Mouse (Mus musculus) forebrain, embryonic 15.5 days (tissue): ENCODE data around the gene Iqch. TPM values are rescaled to one million over a fixed set of nuclear protein-coding genes. Genes with fewer than 3 reads are reported as not detected.
A peak's percentile ranks its signal among the peaks of the same experiment; 100 is the strongest.
"Not testable (repeated sequence)": the region's sequence is repeated elsewhere in the genome, so short reads cannot be mapped to it uniquely, and the experiment has no call there.

Experiments
- ATAC-seq: fragments of 200-750 bp; cut with Nextera tagmentation; replicated peaks from 2 replicates; pipeline ENCODE4 v1.8.0; 2017; ENCODE audit warnings: mild to moderate bottlenecking, moderate TSS enrichment, moderate library complexity
- H3K27ac ChIP-seq: fragments of 300-500 bp; sonication (generic); replicated peaks from 2 replicates; pipeline ENCODE4 v1.5.1; 2015; ENCODE audit warnings: mild to moderate bottlenecking, inconsistent platforms
- H3K27me3 ChIP-seq: fragments of 300-500 bp; sonication (generic); 2 replicates; pipeline ENCODE4 v1.6.1; 2015; ENCODE audit warnings: inconsistent platforms
- H3K36me3 ChIP-seq: fragments of 300-500 bp; sonication (generic); 2 replicates; pipeline ENCODE4 v1.6.1; 2015; ENCODE audit warnings: mild to moderate bottlenecking, inconsistent platforms
- H3K4me1 ChIP-seq: fragments of 300-500 bp; sonication (generic); 2 replicates; pipeline ENCODE4 v1.6.1; 2015; ENCODE audit warnings: inconsistent platforms
- H3K4me2 ChIP-seq: fragments of 300-500 bp; sonication (generic); replicated peaks from 2 replicates; pipeline ENCODE4 v1.6.1; 2015; ENCODE audit warnings: mild to moderate bottlenecking, inconsistent platforms
- H3K4me3 ChIP-seq: fragments of 300-500 bp; sonication (generic); 2 replicates; pipeline ENCODE4 v1.5.1; 2015; ENCODE audit warnings: mild to moderate bottlenecking, inconsistent platforms
- H3K9ac ChIP-seq: fragments of 300-500 bp; sonication (generic); replicated peaks from 2 replicates; pipeline ENCODE4 v1.6.1; 2015; ENCODE audit warnings: mild to moderate bottlenecking, inconsistent platforms
- H3K9me3 ChIP-seq: fragments of 300-500 bp; sonication (generic); 2 replicates; pipeline ENCODE4 v1.6.1; 2016; ENCODE audit warnings: inconsistent platforms
- WGBS: fragments of 180-500 bp; shearing (Covaris S2); methylation state at CpG from one replicate; pipeline ENCODE4 v1.1.7; 2015; ENCODE audit warnings: mixed read lengths; 5-methylcytosine and 5-hydroxymethylcytosine counted together
- polyA plus RNA-seq: library from polyadenylated mRNA; unstranded; fragments of >200 nt; fragmentation: Nextera tagmentation; extraction: Ambion mirVana; gene quantifications from 2 replicates; pipeline ENCODE4 v1.2.1, GENCODE M21; 2015

The Iqch gene
- polyA plus RNA-seq, 1 experiment from 2014 or later: 0.15 TPM

- no peak overlapping the region for H3K27ac ChIP-seq
- 0 out of 2 replicates have a peak, but pooled peaks cover 10% of the 10 kb centered on the region for H3K27me3 ChIP-seq
- 73% methylated on average over 3 of the region's 3 CpGs for WGBS
- no peaks in the 10 kb centered on the region for H3K9me3 ChIP-seq
- no peak overlapping the region for H3K4me2 ChIP-seq
- no peaks in the 10 kb centered on the region for H3K4me1 ChIP-seq
- H3K9ac ChIP-seq: no peak overlapping the region
- ATAC-seq: no peak
- H3K4me3 ChIP-seq: no peak overlapping the region
- no peaks in the 10 kb centered on the region for H3K36me3 ChIP-seq
These were observed 48.7 kb downstream of the Iqch start for GRCm38 (mm10) chr9:63553628-63554027.

- H3K27ac ChIP-seq, H3K4me2 ChIP-seq, H3K4me3 ChIP-seq, ATAC-seq, H3K36me3 ChIP-seq, H3K4me1 ChIP-seq, H3K9me3 ChIP-seq, H3K27me3 ChIP-seq, H3K9ac ChIP-seq: not testable (repeated sequence)
- 85% methylated on average over 6 of the region's 6 CpGs for WGBS
These were observed 51.6 kb downstream of the Iqch start for GRCm38 (mm10) chr9:63550701-63551100.

GRCm38 (mm10) chr9:63548966-63549365 lies 53.3 kb downstream of the Iqch start:
- Histone ChIP-seq H3K27me3 (0 out of 2 replicates have a peak, but pooled peaks cover 10% of the 10 kb centered on the region), H3K9ac (no peak overlapping the region), H3K4me2 (no peak overlapping the region), H3K4me3 (no peak overlapping the region), H3K27ac (no peak overlapping the region), H3K9me3 (no peaks in the 10 kb centered on the region), H3K4me1 (no peaks in the 10 kb centered on the region), H3K36me3 (no peaks in the 10 kb centered on the region)
- ATAC-seq: no peak
- 93% methylated on average over 5 of the region's 5 CpGs for WGBS

- no peak overlapping the region for H3K27ac ChIP-seq
- H3K36me3 ChIP-seq: no peaks in the 10 kb centered on the region
- H3K4me2 ChIP-seq: no peak overlapping the region
- no peak overlapping the region for H3K9ac ChIP-seq
- H3K4me3 ChIP-seq: no peak overlapping the region
- H3K27me3 ChIP-seq: peaks cover 7% of the 10 kb centered on the region; the same call in 1 of the 2 replicates
- no peaks in the 10 kb centered on the region for H3K9me3 ChIP-seq
- WGBS: 69% methylated on average over 7 of the region's 7 CpGs
- H3K4me1 ChIP-seq: no peaks in the 10 kb centered on the region
- no peak for ATAC-seq
These were observed 60.4 kb downstream of the Iqch start for GRCm38 (mm10) chr9:63541926-63542325.

- Histone ChIP-seq H3K27me3 (peaks cover 7% of the 10 kb centered on the region; the same call in 1 of the 2 replicates), H3K4me1 (no peaks in the 10 kb centered on the region), H3K9me3 (no peaks in the 10 kb centered on the region), H3K36me3 (no peaks in the 10 kb centered on the region), H3K4me3 (no peak overlapping the region), H3K9ac (no peak overlapping the region), H3K4me2 (no peak overlapping the region), H3K27ac (no peak overlapping the region)
- WGBS: 87% methylated on average over 7 of the region's 7 CpGs
- no peak for ATAC-seq
These were observed 61.0 kb downstream of the Iqch start for GRCm38 (mm10) chr9:63541301-63541700.

GRCm38 (mm10) chr9:63537489-63537888 lies 64.8 kb downstream of the Iqch start:
- Histone ChIP-seq H3K9ac (no peak overlapping the region), H3K4me1 (peaks cover 26% of the 10 kb centered on the region), H3K36me3 (no peaks in the 10 kb centered on the region), H3K27ac (no peak overlapping the region), H3K4me3 (no peak overlapping the region), H3K9me3 (no peaks in the 10 kb centered on the region), H3K27me3 (peaks cover 16% of the 10 kb centered on the region; the same call in 1 of the 2 replicates), H3K4me2 (no peak overlapping the region)
- WGBS: 94% methylated on average over 4 of the region's 4 CpGs
- no peak for ATAC-seq

GRCm38 (mm10) chr9:63535042-63535441 lies 67.3 kb downstream of the Iqch start:
- peak; percentile 89 for ATAC-seq
- H3K36me3 ChIP-seq: no peaks in the 10 kb centered on the region
- peaks cover 26% of the 10 kb centered on the region for H3K4me1 ChIP-seq
- H3K27ac ChIP-seq: peak overlapping the region; percentile 63
- peaks cover 24% of the 10 kb centered on the region for H3K27me3 ChIP-seq
- 8% methylated on average over 6 of the region's 6 CpGs for WGBS
- no peak overlapping the region for H3K9ac ChIP-seq
- H3K4me3 ChIP-seq: no peak overlapping the region
- H3K9me3 ChIP-seq: no peaks in the 10 kb centered on the region
- peak overlapping the region; percentile 18; the same call in 1 of the 2 replicates for H3K4me2 ChIP-seq

- H3K4me1 ChIP-seq: peaks cover 26% of the 10 kb centered on the region
- 0 out of 2 replicates have a peak, but pooled peaks have one; percentile 51 for ATAC-seq
- no peak overlapping the region; the same call in 1 of the 2 replicates for H3K4me2 ChIP-seq
- H3K9me3 ChIP-seq: no peaks in the 10 kb centered on the region
- no peak overlapping the region for H3K4me3 ChIP-seq
- H3K9ac ChIP-seq: no peak overlapping the region
- peak overlapping the region; percentile 63 for H3K27ac ChIP-seq
- H3K27me3 ChIP-seq: peaks cover 31% of the 10 kb centered on the region
- 4% methylated on average over 7 of the region's 7 CpGs for WGBS
- no peaks in the 10 kb centered on the region for H3K36me3 ChIP-seq
These were observed 67.9 kb downstream of the Iqch start for GRCm38 (mm10) chr9:63534371-63534780.

GRCm38 (mm10) chr9:63532966-63533711 lies 69.2 kb downstream of the Iqch start:
- no peak overlapping the region for H3K27ac ChIP-seq
- no peak overlapping the region for H3K4me3 ChIP-seq
- peaks cover 26% of the 10 kb centered on the region for H3K4me1 ChIP-seq
- no peaks in the 10 kb centered on the region for H3K9me3 ChIP-seq
- no peak overlapping the region for H3K9ac ChIP-seq
- no peak overlapping the region for H3K4me2 ChIP-seq
- H3K36me3 ChIP-seq: no peaks in the 10 kb centered on the region
- no peak for ATAC-seq
- peaks cover 42% of the 10 kb centered on the region for H3K27me3 ChIP-seq
- 69% methylated on average over 9 of the region's 9 CpGs for WGBS

- Histone ChIP-seq H3K27ac (peak overlapping the region; percentile 37), H3K4me1 (peaks cover 20% of the 10 kb centered on the region), H3K9me3 (no peaks in the 10 kb centered on the region), H3K9ac (no peak overlapping the region), H3K36me3 (no peaks in the 10 kb centered on the region), H3K27me3 (peaks cover 56% of the 10 kb centered on the region), H3K4me3 (no peak overlapping the region), H3K4me2 (peak overlapping the region; percentile 24)
- peak; percentile 68 for ATAC-seq
- 10% methylated on average over 2 of the region's 2 CpGs for WGBS
These were observed 78.4 kb downstream of the Iqch start for GRCm38 (mm10) chr9:63523937-63524253.

GRCm38 (mm10) chr9:63523251-63523936 lies 78.9 kb downstream of the Iqch start:
- Histone ChIP-seq H3K36me3 (no peaks in the 10 kb centered on the region), H3K9me3 (no peaks in the 10 kb centered on the region), H3K9ac (no peak overlapping the region), H3K4me3 (0 out of 2 replicates have a peak overlapping the region, but pooled peaks have one; percentile 8), H3K27ac (peak overlapping the region; percentile 37), H3K27me3 (peaks cover 54% of the 10 kb centered on the region), H3K4me1 (peaks cover 20% of the 10 kb centered on the region), H3K4me2 (peak overlapping the region; percentile 24)
- 10% methylated on average over 14 of the region's 14 CpGs for WGBS
- no peak; the same call in 1 of the 2 replicates for ATAC-seq

- H3K27me3 ChIP-seq: peaks cover 71% of the 10 kb centered on the region
- H3K9ac ChIP-seq: no peak overlapping the region
- no peaks in the 10 kb centered on the region for H3K36me3 ChIP-seq
- WGBS: 70% methylated on average over 5 of the region's 5 CpGs
- no peaks in the 10 kb centered on the region for H3K9me3 ChIP-seq
- no peak for ATAC-seq
- H3K27ac ChIP-seq: no peak overlapping the region
- no peak overlapping the region for H3K4me2 ChIP-seq
- 0 out of 2 replicates have a peak, but pooled peaks cover 2% of the 10 kb centered on the region for H3K4me1 ChIP-seq
- H3K4me3 ChIP-seq: no peak overlapping the region
These were observed 89.4 kb downstream of the Iqch start for GRCm38 (mm10) chr9:63512851-63513250.
